Mouse (Mus musculus) lung, embryonic 14.5 days (tissue): ENCODE results near the gene 1700025G04Rik. TPM values are rescaled to one million over a fixed set of nuclear protein-coding genes. Genes with fewer than 3 reads are reported as not detected.
A peak's percentile ranks its signal among the peaks of the same experiment; 100 is the strongest.

Experiments used
- ATAC-seq: fragments of 200-750 bp; cut with Nextera tagmentation; 2 replicates; pipeline ENCODE4 v1.8.0; 2017; ENCODE audit warnings: mild to moderate bottlenecking, moderate TSS enrichment, moderate library complexity; ENCODE audit not compliant: insufficient read depth
- DNase-seq: peaks from one replicate; pipeline ENCODE4 v3.0.0-alpha.2; 2015
- H3K27ac ChIP-seq: fragments of 300-500 bp; sonication (generic); 2 replicates; pipeline ENCODE4 v1.5.1; 2014; ENCODE audit warnings: low read depth, mild to moderate bottlenecking, moderate library complexity
- H3K27me3 ChIP-seq: fragments of 300-500 bp; sonication (generic); 2 replicates; pipeline ENCODE4 v1.6.1; 2014; ENCODE audit warnings: low read length, control low read depth; ENCODE audit not compliant: insufficient read depth
- H3K36me3 ChIP-seq: fragments of 300-500 bp; sonication (generic); 2 replicates; pipeline ENCODE4 v1.6.1; 2014; ENCODE audit warnings: control low read depth; ENCODE audit not compliant: insufficient read depth
- H3K4me1 ChIP-seq: fragments of 300-500 bp; sonication (generic); 2 replicates; pipeline ENCODE4 v1.6.1; 2014; ENCODE audit warnings: antibody characterized with exemption, control low read depth; ENCODE audit not compliant: insufficient read depth
- H3K4me2 ChIP-seq: fragments of 300-500 bp; sonication (generic); 2 replicates; pipeline ENCODE4 v1.6.1; 2014; ENCODE audit warnings: mild to moderate bottlenecking
- H3K4me3 ChIP-seq: fragments of 300-500 bp; sonication (generic); 2 replicates; pipeline ENCODE4 v1.5.1; 2014; ENCODE audit warnings: low read depth, low read length
- H3K9ac ChIP-seq: fragments of 300-500 bp; sonication (generic); 2 replicates; pipeline ENCODE4 v1.6.1; 2014
- H3K9me3 ChIP-seq: fragments of 300-500 bp; sonication (generic); 2 replicates; pipeline ENCODE4 v1.6.1; 2016; ENCODE audit warnings: low read depth, low read length, control low read depth
- CTCF ChIP-seq: IDR thresholded peaks from 2 replicates; pipeline ENCODE4 v1.5.1; 2016; ENCODE audit warnings: antibody characterized with exemption, low read depth
- WGBS: fragments of 180-500 bp; shearing (Covaris S2); extraction: QIAGEN DNeasy Blood & Tissue Kit; methylation state at CpG from one replicate; pipeline ENCODE4 v1.1.7; 2014; 5-methylcytosine and 5-hydroxymethylcytosine counted together
- polyA plus RNA-seq: library from polyadenylated mRNA; unstranded; fragments of >200 nt; fragmentation: Nextera tagmentation; extraction: Ambion mirVana; gene quantifications from 2 replicates; pipeline ENCODE4 v1.2.1, GENCODE M21; 2014

The 1700025G04Rik gene
- polyA plus RNA-seq, 1 experiment from 2014 or later: 27.4 TPM

DNA sequence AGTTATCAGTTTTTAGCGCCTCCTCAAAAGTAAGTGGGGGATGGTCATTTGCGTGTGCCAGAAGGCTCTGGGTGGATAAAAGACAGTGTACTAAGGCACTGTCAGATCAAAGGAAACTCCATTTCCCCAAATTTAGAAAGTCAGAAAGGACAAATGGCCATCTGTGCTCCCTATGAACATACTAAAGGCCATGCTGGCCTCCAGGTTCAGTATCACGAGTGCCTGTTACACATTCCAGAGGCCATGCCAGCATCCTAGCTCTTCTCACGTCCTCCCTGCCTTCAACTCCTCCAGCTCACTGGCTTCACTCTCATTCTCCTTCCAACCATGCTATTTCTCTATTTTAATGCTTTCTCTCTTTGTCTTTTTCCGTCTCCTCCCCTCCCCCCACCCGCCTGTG lies 150.4 kb downstream of the 1700025G04Rik start:
- no peak overlapping the region for H3K4me2 ChIP-seq
- H3K4me3 ChIP-seq: no peak overlapping the region
- DNase-seq: no peak
- H3K27ac ChIP-seq: no peak overlapping the region
- no peak overlapping the region for H3K9ac ChIP-seq
- no peaks in the 10 kb centered on the region for H3K9me3 ChIP-seq
- no peaks in the 10 kb centered on the region for H3K27me3 ChIP-seq
- no peaks in the 10 kb centered on the region for H3K36me3 ChIP-seq
- H3K4me1 ChIP-seq: peaks cover 6% of the 10 kb centered on the region; the same call in 1 of the 2 replicates
- no peak for TF ChIP-seq CTCF
- ATAC-seq: peak; percentile 43
- WGBS: 35% methylated on average over 6 of the region's 6 CpGs

GRCm38 (mm10) chr1:151933605-151934004 lies 156.3 kb downstream of the 1700025G04Rik start:
- DNase-seq (no peak), ATAC-seq (no peak)
- 0 out of 2 replicates have a peak, but pooled peaks cover 2% of the 10 kb centered on the region for H3K4me1 ChIP-seq
- no peak overlapping the region for H3K9ac ChIP-seq
- H3K4me3 ChIP-seq: no peak overlapping the region
- no peak overlapping the region for H3K27ac ChIP-seq
- TF ChIP-seq CTCF: no peak
- no peak overlapping the region for H3K4me2 ChIP-seq
- no peaks in the 10 kb centered on the region for H3K27me3 ChIP-seq
- no peaks in the 10 kb centered on the region for H3K36me3 ChIP-seq
- H3K9me3 ChIP-seq: no peaks in the 10 kb centered on the region
- WGBS: 79% methylated on average over 6 of the region's 6 CpGs

- H3K9me3 ChIP-seq: no peaks in the 10 kb centered on the region
- WGBS: 31% methylated on average over 8 of the region's 8 CpGs
- no peak overlapping the region for H3K27ac ChIP-seq
- DNase-seq (peak; percentile 33), ATAC-seq (no peak)
- no peak for TF ChIP-seq CTCF
- H3K4me1 ChIP-seq: peaks cover 5% of the 10 kb centered on the region; the same call in 1 of the 2 replicates
- H3K4me2 ChIP-seq: peak overlapping the region; percentile 33
- no peak overlapping the region for H3K4me3 ChIP-seq
- no peak overlapping the region for H3K9ac ChIP-seq
- H3K36me3 ChIP-seq: no peaks in the 10 kb centered on the region
- no peaks in the 10 kb centered on the region for H3K27me3 ChIP-seq
These were observed 163.1 kb downstream of the 1700025G04Rik start for GRCm38 (mm10) chr1:151926826-151927225.

DNA sequence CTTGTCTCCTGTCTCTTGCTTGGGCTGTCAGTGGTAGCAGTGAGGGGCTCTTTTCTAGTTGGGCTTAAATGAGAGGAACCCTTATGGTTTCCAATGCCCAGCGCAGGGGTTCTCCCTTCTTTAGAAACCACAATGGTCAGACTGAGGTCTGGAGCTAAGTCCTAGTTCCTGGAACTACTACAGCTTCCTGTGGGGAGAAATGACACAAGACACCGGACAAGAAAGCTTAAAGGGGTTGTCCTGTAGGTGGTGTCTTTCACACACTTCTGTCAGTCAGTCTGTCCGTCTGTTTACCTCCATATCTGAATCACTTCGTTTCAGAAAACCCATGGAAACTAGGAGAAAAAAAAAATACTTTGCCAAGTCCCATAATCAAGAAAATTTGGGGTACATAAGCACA lies 163.8 kb downstream of the 1700025G04Rik start:
- DNase-seq (peak; percentile 30), ATAC-seq (no peak)
- Histone ChIP-seq H3K4me1 (peaks cover 5% of the 10 kb centered on the region; the same call in 1 of the 2 replicates), H3K9me3 (no peaks in the 10 kb centered on the region), H3K36me3 (no peaks in the 10 kb centered on the region), H3K27ac (no peak overlapping the region), H3K4me3 (no peak overlapping the region), H3K9ac (no peak overlapping the region), H3K27me3 (no peaks in the 10 kb centered on the region), H3K4me2 (no peak overlapping the region)
- 43% methylated on average over 4 of the region's 4 CpGs for WGBS
- no peak for TF ChIP-seq CTCF

DNA sequence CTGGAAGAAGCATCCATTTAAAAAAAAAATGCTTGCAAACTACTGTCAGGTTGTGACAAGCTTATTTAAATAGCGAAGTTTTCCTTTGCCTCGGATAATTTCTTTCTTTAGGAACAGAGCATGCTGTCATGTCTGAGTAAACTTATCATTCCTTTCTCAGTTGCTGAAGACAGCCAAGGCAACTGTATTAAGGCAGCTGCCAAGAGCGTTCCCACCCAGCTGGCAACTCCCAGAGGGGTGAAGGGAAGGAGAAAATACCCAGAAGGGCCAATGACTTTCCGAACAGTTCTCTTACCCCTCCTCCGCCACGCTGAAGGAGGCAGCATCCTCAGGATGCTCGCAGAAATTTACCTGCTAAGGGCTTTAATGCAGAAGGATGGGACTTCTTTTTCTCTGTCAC lies 164.2 kb downstream of the 1700025G04Rik start:
- no peak overlapping the region for H3K9ac ChIP-seq
- no peak for TF ChIP-seq CTCF
- no peak for ATAC-seq
- H3K4me1 ChIP-seq: peaks cover 5% of the 10 kb centered on the region; the same call in 1 of the 2 replicates
- no peak overlapping the region for H3K4me3 ChIP-seq
- no peak for DNase-seq
- no peaks in the 10 kb centered on the region for H3K27me3 ChIP-seq
- H3K27ac ChIP-seq: no peak overlapping the region
- H3K4me2 ChIP-seq: no peak overlapping the region
- H3K36me3 ChIP-seq: no peaks in the 10 kb centered on the region
- no peaks in the 10 kb centered on the region for H3K9me3 ChIP-seq
- 68% methylated on average over 7 of the region's 7 CpGs for WGBS

DNA sequence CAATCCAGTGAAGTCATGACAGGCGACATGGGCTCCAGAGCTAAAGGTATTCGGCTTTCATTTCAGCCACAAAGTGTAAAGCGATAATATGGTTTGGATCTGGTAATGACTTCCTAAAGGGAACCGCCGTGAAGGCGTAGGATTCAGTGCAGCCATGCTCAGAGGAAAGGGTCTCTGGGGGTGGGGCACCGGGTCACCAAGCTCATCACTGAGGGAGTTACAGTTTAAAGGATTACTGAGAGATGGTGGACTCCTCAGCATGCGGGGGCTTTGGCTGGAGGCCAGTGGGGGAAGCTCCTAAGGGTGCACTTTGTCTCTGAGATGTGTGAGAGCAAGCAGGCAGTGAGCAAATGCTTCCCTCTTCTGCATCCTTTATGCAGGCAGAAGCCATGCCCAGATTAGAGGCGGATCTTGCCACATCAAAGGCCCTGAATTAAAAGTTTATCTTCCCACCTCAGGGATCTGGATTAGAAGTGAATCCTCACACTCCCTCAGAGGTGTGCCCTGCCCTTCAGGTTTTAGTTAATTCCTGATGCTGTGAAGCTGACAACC lies 171.0 kb downstream of the 1700025G04Rik start:
- no peaks in the 10 kb centered on the region for H3K27me3 ChIP-seq
- no peak overlapping the region for H3K27ac ChIP-seq
- no peak for TF ChIP-seq CTCF
- no peaks in the 10 kb centered on the region for H3K4me1 ChIP-seq
- no peaks in the 10 kb centered on the region for H3K9me3 ChIP-seq
- ATAC-seq (no peak), DNase-seq (no peak)
- H3K9ac ChIP-seq: no peak overlapping the region
- no peaks in the 10 kb centered on the region for H3K36me3 ChIP-seq
- no peak overlapping the region for H3K4me3 ChIP-seq
- no peak overlapping the region for H3K4me2 ChIP-seq
- WGBS: 65% methylated on average over 9 of the region's 9 CpGs

- Histone ChIP-seq H3K9ac (no peak overlapping the region), H3K36me3 (no peaks in the 10 kb centered on the region), H3K4me2 (no peak overlapping the region), H3K9me3 (no peaks in the 10 kb centered on the region), H3K27me3 (no peaks in the 10 kb centered on the region), H3K27ac (no peak overlapping the region), H3K4me1 (no peaks in the 10 kb centered on the region), H3K4me3 (no peak overlapping the region)
- DNase-seq: no peak
- no peak for ATAC-seq
- no peak for TF ChIP-seq CTCF
- WGBS: 86% methylated on average over 3 of the region's 3 CpGs
These were observed 172.2 kb downstream of the 1700025G04Rik start for GRCm38 (mm10) chr1:151917736-151918135.
